Mouse (Mus musculus) stomach, postnatal 0 days (tissue): Measurements from ENCODE around the gene Fbxo42. TPM values are rescaled to one million over a fixed set of nuclear protein-coding genes. Genes with fewer than 3 reads are reported as not detected.
A peak's percentile ranks its signal among the peaks of the same experiment; 100 is the strongest.

Source experiments
- ATAC-seq: fragments of 200-750 bp; cut with Nextera tagmentation; 2 replicates; pipeline ENCODE4 v1.8.0; 2017; ENCODE audit not compliant: low FRiP score, low TSS enrichment
- DNase-seq: peaks from one replicate; pipeline ENCODE4 v3.0.0-alpha.2; 2016; ENCODE audit warnings: low spot score
- H3K27ac ChIP-seq: fragments of 300-500 bp; sonication (generic); replicated peaks from 2 replicates; pipeline ENCODE4 v1.5.1; 2014; ENCODE audit warnings: mild to moderate bottlenecking, control low read depth
- H3K27me3 ChIP-seq: fragments of 300-500 bp; sonication (generic); 2 replicates; pipeline ENCODE4 v1.6.1; 2014; ENCODE audit warnings: low read length; ENCODE audit not compliant: control insufficient read depth, insufficient read depth
- H3K36me3 ChIP-seq: fragments of 300-500 bp; sonication (generic); 2 replicates; pipeline ENCODE4 v1.6.1; 2014; ENCODE audit warnings: low read length, mixed read lengths; ENCODE audit not compliant: control insufficient read depth, insufficient read depth
- H3K4me1 ChIP-seq: fragments of 300-500 bp; sonication (generic); replicated peaks from 2 replicates; pipeline ENCODE4 v1.6.1; 2014; ENCODE audit warnings: antibody characterized with exemption; ENCODE audit not compliant: control insufficient read depth, insufficient read depth
- H3K4me2 ChIP-seq: fragments of 300-500 bp; sonication (generic); replicated peaks from 2 replicates; pipeline ENCODE4 v1.6.1; 2014; ENCODE audit warnings: low read depth, mild to moderate bottlenecking, control low read depth, moderate library complexity
- H3K4me3 ChIP-seq: fragments of 300-500 bp; sonication (generic); 2 replicates; pipeline ENCODE4 v1.5.1; 2014; ENCODE audit warnings: low read depth, low read length, control low read depth
- H3K9ac ChIP-seq: fragments of 300-500 bp; sonication (generic); 2 replicates; pipeline ENCODE4 v1.6.1; 2014; ENCODE audit warnings: mild to moderate bottlenecking, low read length, control low read depth, mixed read lengths
- H3K9me3 ChIP-seq: fragments of 300-500 bp; sonication (generic); 2 replicates; pipeline ENCODE4 v1.6.1; 2016; ENCODE audit warnings: low read length; ENCODE audit not compliant: control insufficient read depth
- CTCF ChIP-seq: IDR thresholded peaks from 2 replicates; pipeline ENCODE4 v1.5.1; 2016; ENCODE audit warnings: antibody characterized with exemption, low read depth, mild to moderate bottlenecking, moderate library complexity
- EP300 ChIP-seq: optimal IDR thresholded peaks from 2 replicates; pipeline ENCODE3; 2016; ENCODE audit warnings: antibody characterized with exemption
- WGBS: fragments of 180-500 bp; shearing (Covaris S2); extraction: QIAGEN DNeasy Blood & Tissue Kit; methylation state at CpG from one replicate; pipeline ENCODE4 v1.1.7; 2014; 5-methylcytosine and 5-hydroxymethylcytosine counted together
- polyA plus RNA-seq: library from polyadenylated mRNA; unstranded; fragments of >200 nt; fragmentation: Nextera tagmentation; extraction: Ambion mirVana; gene quantifications from 2 replicates; pipeline ENCODE4 v1.2.1, GENCODE M21; 2015

Fbxo42 gene
- polyA plus RNA-seq, 1 experiment from 2014 or later, result 9.8 TPM

- H3K9ac ChIP-seq, result peak overlapping the region; percentile 95
- H3K27ac ChIP-seq, result peak overlapping the region; percentile 96
- under 1% methylated on average over 64 of the region's 66 CpGs for WGBS
- H3K9me3 ChIP-seq, result no peaks in the 10 kb centered on the region
- H3K4me3 ChIP-seq, result peak overlapping the region; percentile 100
- H3K36me3 ChIP-seq, result no peaks in the 10 kb centered on the region
- H3K4me2 ChIP-seq, result peak overlapping the region; percentile 98
- DNase-seq (peak; percentile 46), ATAC-seq (peak; percentile 78)
- no peaks in the 10 kb centered on the region for H3K4me1 ChIP-seq
- no peaks in the 10 kb centered on the region for H3K27me3 ChIP-seq
- TF ChIP-seq CTCF (no peak), EP300 (no peak)
Measured at GRCm38 (mm10) chr4:141148009-141148801, 492 bp downstream of the Fbxo42 start.

GRCm38 (mm10) chr4:141149116-141149515 is 1.4 kb downstream of the Fbxo42 start:
- DNase-seq, result no peak
- no peaks in the 10 kb centered on the region for H3K9me3 ChIP-seq
- TF ChIP-seq EP300 (no peak), CTCF (no peak)
- WGBS, result 12% methylated on average over 7 of the region's 7 CpGs
- no peak overlapping the region for H3K27ac ChIP-seq
- no peaks in the 10 kb centered on the region for H3K36me3 ChIP-seq
- peak overlapping the region; percentile 98 for H3K4me2 ChIP-seq
- peak overlapping the region; percentile 100 for H3K4me3 ChIP-seq
- no peaks in the 10 kb centered on the region for H3K4me1 ChIP-seq
- H3K27me3 ChIP-seq, result no peaks in the 10 kb centered on the region
- no peak for ATAC-seq
- peak overlapping the region; percentile 95 for H3K9ac ChIP-seq

- DNase-seq (no peak), ATAC-seq (no peak)
- 71% methylated on average over 4 of the region's 4 CpGs for WGBS
- no peaks in the 10 kb centered on the region for H3K4me1 ChIP-seq
- no peaks in the 10 kb centered on the region for H3K27me3 ChIP-seq
- no peak overlapping the region for H3K4me2 ChIP-seq
- no peak overlapping the region for H3K4me3 ChIP-seq
- no peak for TF ChIP-seq CTCF
- no peak for TF ChIP-seq EP300
- H3K9ac ChIP-seq, result no peak overlapping the region
- no peaks in the 10 kb centered on the region for H3K36me3 ChIP-seq
- no peak overlapping the region for H3K27ac ChIP-seq
- no peaks in the 10 kb centered on the region for H3K9me3 ChIP-seq
Measured at GRCm38 (mm10) chr4:141157485-141157884, 9.8 kb downstream of the Fbxo42 start.

GRCm38 (mm10) chr4:141158609-141159008 is 10.9 kb downstream of the Fbxo42 start:
- ATAC-seq (no peak), DNase-seq (no peak)
- no peaks in the 10 kb centered on the region for H3K36me3 ChIP-seq
- no peaks in the 10 kb centered on the region for H3K27me3 ChIP-seq
- H3K27ac ChIP-seq, result no peak overlapping the region
- H3K4me2 ChIP-seq, result no peak overlapping the region
- H3K9me3 ChIP-seq, result no peaks in the 10 kb centered on the region
- no peaks in the 10 kb centered on the region for H3K4me1 ChIP-seq
- H3K9ac ChIP-seq, result no peak overlapping the region
- H3K4me3 ChIP-seq, result no peak overlapping the region
- TF ChIP-seq EP300, result no peak
- no peak for TF ChIP-seq CTCF
- 62% methylated on average over 2 of the region's 2 CpGs for WGBS

GRCm38 (mm10) chr4:141159093-141159492 is 11.4 kb downstream of the Fbxo42 start:
- Histone ChIP-seq H3K4me3 (no peak overlapping the region), H3K27ac (no peak overlapping the region), H3K36me3 (no peaks in the 10 kb centered on the region), H3K4me1 (no peaks in the 10 kb centered on the region), H3K27me3 (no peaks in the 10 kb centered on the region), H3K4me2 (no peak overlapping the region), H3K9me3 (no peaks in the 10 kb centered on the region), H3K9ac (no peak overlapping the region)
- no peak for DNase-seq
- 40% methylated on average over 11 of the region's 11 CpGs for WGBS
- peak; percentile 28 for TF ChIP-seq CTCF
- TF ChIP-seq EP300, result no peak
- peak; percentile 51 for ATAC-seq

- no peak overlapping the region for H3K9ac ChIP-seq
- no peak for ATAC-seq
- TF ChIP-seq EP300 (no peak), CTCF (no peak)
- no peaks in the 10 kb centered on the region for H3K4me1 ChIP-seq
- no peak overlapping the region for H3K4me2 ChIP-seq
- H3K36me3 ChIP-seq, result no peaks in the 10 kb centered on the region
- no peaks in the 10 kb centered on the region for H3K9me3 ChIP-seq
- H3K4me3 ChIP-seq, result no peak overlapping the region
- no peaks in the 10 kb centered on the region for H3K27me3 ChIP-seq
- WGBS, result 39% methylated on average over 5 of the region's 5 CpGs
- 0 out of 2 replicates have a peak overlapping the region, but pooled peaks have one; percentile 8 for H3K27ac ChIP-seq
- no peak for DNase-seq
Measured at GRCm38 (mm10) chr4:141159666-141160065, 12.0 kb downstream of the Fbxo42 start.
